Mouse (Mus musculus) neural tube, embryonic 10.5 days (tissue): ENCODE data around the gene Gm13279.
A peak's percentile ranks its signal among the peaks of the same experiment; 100 is the strongest.
"Not testable (repeated sequence)": the region's sequence is repeated elsewhere in the genome, so short reads cannot be mapped to it uniquely, and the experiment has no call there.

Experiments
- DNase-seq: peaks from one replicate; pipeline ENCODE4 v3.0.0-alpha.2; 2017; ENCODE audit warnings: low spot score; ENCODE audit errors: extremely low spot score

Gm13279 gene

GRCm38 (mm10) chr4:88797097-88797496 is at the start of gene Gm13279:
Gene Gm13279 (plus strand): TSS chr4:88797397.
- not testable (repeated sequence) for DNase-seq

- no peak for DNase-seq
These were observed 47.3 kb upstream of the Gm13279 start for GRCm38 (mm10) chr4:88749926-88750325.

- not testable (repeated sequence) for DNase-seq
These were observed 42.3 kb upstream of the Gm13279 start, which contains the start of gene Gm13271 for GRCm38 (mm10) chr4:88754818-88755340. Gene Gm13271 (plus strand): TSS chr4:88754868.

- peak; percentile 65 for DNase-seq
These were observed 40.4 kb upstream of the Gm13279 start for GRCm38 (mm10) chr4:88756581-88757513.

- DNase-seq = peak; percentile 83
These were observed 39.6 kb upstream of the Gm13279 start for GRCm38 (mm10) chr4:88757628-88758031.

- DNase-seq = not testable (repeated sequence)
These were observed 38.4 kb upstream of the Gm13279 start for GRCm38 (mm10) chr4:88758751-88759150.

GRCm38 (mm10) chr4:88759610-88760268 is 37.5 kb upstream of the Gm13279 start, which contains the start of gene Gm13283:
Gene Gm13283 (plus strand): TSS chr4:88760119.
- DNase-seq = not testable (repeated sequence)

- DNase-seq = peak; percentile 57
These were observed 36.8 kb upstream of the Gm13279 start for GRCm38 (mm10) chr4:88760431-88760830.

GRCm38 (mm10) chr4:88761776-88762175 is 35.4 kb upstream of the Gm13279 start:
- not testable (repeated sequence) for DNase-seq

GRCm38 (mm10) chr4:88762341-88762740 is 34.9 kb upstream of the Gm13279 start:
- not testable (repeated sequence) for DNase-seq

- DNase-seq = peak; percentile 63
These were observed 33.7 kb upstream of the Gm13279 start for GRCm38 (mm10) chr4:88763384-88764018.

GRCm38 (mm10) chr4:88773534-88773933 is 23.7 kb upstream of the Gm13279 start, which contains the start of gene Gm13290:
Gene Gm13290 (plus strand): TSS chr4:88773834.
- not testable (repeated sequence) for DNase-seq

GRCm38 (mm10) chr4:88776622-88777021 is 20.6 kb upstream of the Gm13279 start, which contains the start of gene Gm13289:
Gene Gm13289 (plus strand): TSS chr4:88776922.
- DNase-seq = not testable (repeated sequence)

- not testable (repeated sequence) for DNase-seq
These were observed 17.6 kb upstream of the Gm13279 start, which contains the start of gene Gm13272 for GRCm38 (mm10) chr4:88779550-88779949. Gene Gm13272 (plus strand): TSS chr4:88779850.

GRCm38 (mm10) chr4:88780320-88780719 is 16.9 kb upstream of the Gm13279 start:
- not testable (repeated sequence) for DNase-seq

GRCm38 (mm10) chr4:88781831-88782230 is 15.4 kb upstream of the Gm13279 start, which contains the start of gene Ifnz:
Gene Ifnz (plus strand): TSS chr4:88782131.
- not testable (repeated sequence) for DNase-seq

GRCm38 (mm10) chr4:88782335-88782734 is 14.9 kb upstream of the Gm13279 start:
- DNase-seq = not testable (repeated sequence)

- not testable (repeated sequence) for DNase-seq
These were observed 11.8 kb upstream of the Gm13279 start, which contains the start of gene Gm13276 for GRCm38 (mm10) chr4:88785409-88785808. Gene Gm13276 (plus strand): TSS chr4:88785709.

GRCm38 (mm10) chr4:88788402-88788801 is 8.8 kb upstream of the Gm13279 start, which contains the start of gene Gm13277:
Gene Gm13277 (plus strand): TSS chr4:88788632.
- not testable (repeated sequence) for DNase-seq

- not testable (repeated sequence) for DNase-seq
These were observed 5.9 kb upstream of the Gm13279 start, which contains the start of gene Gm13278 for GRCm38 (mm10) chr4:88791250-88791649. Gene Gm13278 (plus strand): TSS chr4:88791550.
